Mouse (Mus musculus) C2C12 (cell line): ENCODE results near the gene Ap1g2. TPM values are rescaled to one million over a fixed set of nuclear protein-coding genes. Genes with fewer than 3 reads are reported as not detected.

Experiments
- H3K27me3 ChIP-seq: one replicate; pipeline ENCODE4 v1.6.1; 2011; ENCODE audit not compliant: control insufficient read depth, insufficient read depth, insufficient read length
- H3K36me3 ChIP-seq: one replicate; pipeline ENCODE4 v1.6.1; 2011; ENCODE audit not compliant: control insufficient read depth, insufficient read depth
- H3K4me3 ChIP-seq: one replicate; pipeline ENCODE4 v1.5.1; 2011; ENCODE audit warnings: mild to moderate bottlenecking, control low read depth; ENCODE audit not compliant: poor library complexity, insufficient read depth, severe bottlenecking
- H3K79me2 ChIP-seq: one replicate; pipeline ENCODE4 v1.6.1; 2011; ENCODE audit not compliant: control insufficient read depth, insufficient read depth
- H3K79me3 ChIP-seq: one replicate; pipeline ENCODE4 v1.6.1; 2011; ENCODE audit warnings: low read depth, control low read depth
- H3ac ChIP-seq: one replicate; pipeline ENCODE3; 2011; ENCODE audit warnings: low read depth; ENCODE audit not compliant: control insufficient read depth, insufficient read length
- CEBPB ChIP-seq: IDR thresholded peaks from one replicate; pipeline ENCODE4 v1.6.1; 2011; ENCODE audit warnings: low read depth, mild to moderate bottlenecking, control low read depth, moderate library complexity
- CTCF ChIP-seq: IDR thresholded peaks from one replicate; pipeline ENCODE4 v1.5.1; 2011; ENCODE audit not compliant: control insufficient read depth, insufficient read depth, insufficient read length
- FOSL1 ChIP-seq: IDR thresholded peaks from one replicate; pipeline ENCODE4 v1.8.0; 2011; ENCODE audit warnings: mild to moderate bottlenecking, low read length; ENCODE audit not compliant: poor library complexity, insufficient read depth, severe bottlenecking
- MAX ChIP-seq: IDR thresholded peaks from one replicate; pipeline ENCODE4 v1.6.1; 2011; ENCODE audit warnings: mild to moderate bottlenecking, control low read depth
- MYOD1 ChIP-seq: IDR thresholded peaks from one replicate; pipeline ENCODE4 v1.6.1; 2011; ENCODE audit warnings: low read depth; ENCODE audit not compliant: control insufficient read depth, insufficient read length
- MYOG ChIP-seq: IDR thresholded peaks from one replicate; pipeline ENCODE4 v1.6.1; 2011; ENCODE audit not compliant: control insufficient read depth, insufficient read length; ENCODE audit errors: extremely low read depth
- USF1 ChIP-seq: IDR thresholded peaks from one replicate; pipeline ENCODE4 v1.6.1; 2011; ENCODE audit warnings: low read depth, mild to moderate bottlenecking, control low read depth, moderate library complexity
- polyA plus RNA-seq: library from polyadenylated mRNA; unstranded; fragments of >200 nt; fragmentation: generic; extraction: Trizol; gene quantifications from one replicate; pipeline ENCODE4 v1.2.1, GENCODE M21; 2012; ENCODE audit warnings: missing spikeins

The Ap1g2 gene
- polyA plus RNA-seq, 1 experiment = 3.9 TPM

- Histone ChIP-seq H3K36me3 (no peaks in the 10 kb centered on the region), H3K79me3 (no peaks in the 10 kb centered on the region), H3K4me3 (no peak overlapping the region), H3K79me2 (no peaks in the 10 kb centered on the region), H3ac (no peak overlapping the region), H3K27me3 (no peaks in the 10 kb centered on the region)
- TF ChIP-seq MAX (no peak), FOSL1 (no peak), MYOG (no peak), USF1 (no peak), CEBPB (no peak), CTCF (no peak), MYOD1 (no peak)
These were observed 43.8 kb downstream of the Ap1g2 start for GRCm38 (mm10) chr14:55062626-55063025.

- H3ac ChIP-seq = no peak overlapping the region
- H3K4me3 ChIP-seq = no peak overlapping the region
- no peak for TF ChIP-seq CTCF
- TF ChIP-seq CEBPB = no peak
- no peak for TF ChIP-seq MYOD1
- no peak for TF ChIP-seq FOSL1
- TF ChIP-seq MAX = no peak
- TF ChIP-seq MYOG = no peak
- TF ChIP-seq USF1 = no peak
- H3K79me3 ChIP-seq = no peaks in the 10 kb centered on the region
- no peaks in the 10 kb centered on the region for H3K36me3 ChIP-seq
- H3K79me2 ChIP-seq = no peaks in the 10 kb centered on the region
- no peaks in the 10 kb centered on the region for H3K27me3 ChIP-seq
These were observed 44.5 kb downstream of the Ap1g2 start for GRCm38 (mm10) chr14:55061845-55062244.

- H3ac ChIP-seq = no peak overlapping the region
- H3K36me3 ChIP-seq = no peaks in the 10 kb centered on the region
- H3K27me3 ChIP-seq = no peaks in the 10 kb centered on the region
- no peaks in the 10 kb centered on the region for H3K79me2 ChIP-seq
- H3K4me3 ChIP-seq = no peak overlapping the region
- TF ChIP-seq FOSL1 (no peak), CEBPB (no peak), MYOG (no peak), MYOD1 (no peak), USF1 (no peak), CTCF (no peak), MAX (no peak)
- H3K79me3 ChIP-seq = no peaks in the 10 kb centered on the region
These were observed 46.5 kb downstream of the Ap1g2 start for GRCm38 (mm10) chr14:55059931-55060330.

- Histone ChIP-seq H3K36me3 (no peaks in the 10 kb centered on the region), H3K4me3 (no peak overlapping the region), H3K27me3 (no peaks in the 10 kb centered on the region), H3K79me2 (no peaks in the 10 kb centered on the region), H3ac (no peak overlapping the region), H3K79me3 (no peaks in the 10 kb centered on the region)
- no peak for TF ChIP-seq CTCF
- TF ChIP-seq FOSL1 = no peak
- TF ChIP-seq CEBPB = no peak
- TF ChIP-seq MYOG = no peak
- TF ChIP-seq USF1 = no peak
- no peak for TF ChIP-seq MAX
- no peak for TF ChIP-seq MYOD1
These were observed 47.4 kb downstream of the Ap1g2 start for GRCm38 (mm10) chr14:55059009-55059408.

- TF ChIP-seq USF1 (peak; percentile 92), CEBPB (peak; percentile 39), CTCF (no peak), MYOD1 (peak; percentile 53), MAX (peak; percentile 99), MYOG (no peak), FOSL1 (no peak)
These were observed 51.1 kb downstream of the Ap1g2 start for GRCm38 (mm10) chr14:55055167-55055834.

More at GRCm38 (mm10) chr14:55055167-55055834, 51.1 kb downstream of the Ap1g2 start:
- H3K79me2 ChIP-seq = no peaks in the 10 kb centered on the region
- H3K27me3 ChIP-seq = no peaks in the 10 kb centered on the region
- H3K36me3 ChIP-seq = no peaks in the 10 kb centered on the region
- H3ac ChIP-seq = no peak overlapping the region
- H3K79me3 ChIP-seq = no peaks in the 10 kb centered on the region
- H3K4me3 ChIP-seq = no peak overlapping the region
